9 mouse cellular contexts compared by ENCODE assay signal in genomic region chr4:151140368-151140982, GRCm38 (mm10). TPM values are rescaled to one million over a fixed set of nuclear protein-coding genes. Genes with fewer than 3 reads are reported as not detected.
DNase-seq lines count a peak whose midpoint lies in the region.
"Had no signal": no experiment of that assay in that cellular context is flagged by ENCODE, and none has a peak within 500 bp of the region (broad histone marks: within the 10 kb centered on the region; RNA-seq: fewer than 3 reads in every experiment).

No protein-coding gene starts in this region.

- DNase-seq in adrenal gland, postnatal 10 days = peak; percentile 40
- no peak for DNase-seq in adrenal gland, adult 8-10 months
- peak; percentile 88 to 91 for DNase-seq in cerebellum, postnatal 14 days
- peak; percentile 88 to 90 for DNase-seq in frontal cortex, postnatal 14 days (ENCODE audit: low spot score in 2 of 2)
- DNase-seq in left cerebral cortex, postnatal 14 days (ENCODE audit: low spot score in 2 of 2) = peak; percentile 94 to 97
- DNase-seq in retina, postnatal 7 days (ENCODE audit: low read depth, low spot score) = peak; percentile 54
- DNase-seq in gastrocnemius, postnatal 4 days (ENCODE audit: low spot score in 2 of 2) = no peak
- DNase-seq in heart, adult 8-10 months (ENCODE audit: low spot score) = no peak

- intact Hi-C loops in left cerebral cortex, postnatal 14 days (cut with DNase I) = no loop called here

RNA-seq across cellular contexts. Expression of gene Gm13090, which starts 51.1 kb away (rescaled TPM):
- not detected for total RNA-seq in adrenal gland, postnatal 10 days (2021)
- not detected for total RNA-seq in adrenal gland, adult 8-10 months (2022)
- not detected for total RNA-seq in left cerebral cortex, postnatal 14 days (2021)
- not detected for total RNA-seq in gastrocnemius, postnatal 4 days (2021)
- total RNA-seq in heart, adult 8-10 months (2022) = under 1 TPM in 2 of 4 experiments, not detected in 2; 0.37 to 0.44 TPM
- total RNA-seq: common myeloid progenitor, adult 5-6 weeks had no signal

Comparison
In these comparisons a context has a peak if more than half of its experiments do, and no peak if none do; other contexts are left out.
1. DNase-seq: peak in adrenal gland, postnatal 10 days (single experiment), cerebellum, postnatal 14 days (2 of 2), frontal cortex, postnatal 14 days (2 of 2), left cerebral cortex, postnatal 14 days (2 of 2) and retina, postnatal 7 days (single experiment); none in adrenal gland, adult 8-10 months (single experiment), gastrocnemius, postnatal 4 days (0 of 2) and heart, adult 8-10 months (single experiment).